Mouse (Mus musculus) embryo, embryonic 9.5 days (tissue): ENCODE results near the gene Fgf12.
A peak's percentile ranks its signal among the peaks of the same experiment; 100 is the strongest.

ENCODE experiments used
- DNase-seq: peaks from one replicate; pipeline ENCODE4 v3.0.0-alpha.2; 2017; ENCODE audit errors: extremely low spot score

Fgf12 gene

GRCm38 (mm10) chr16:28323576-28323975 is 429.3 kb downstream of the Fgf12 start:
- no peak for DNase-seq

DNA sequence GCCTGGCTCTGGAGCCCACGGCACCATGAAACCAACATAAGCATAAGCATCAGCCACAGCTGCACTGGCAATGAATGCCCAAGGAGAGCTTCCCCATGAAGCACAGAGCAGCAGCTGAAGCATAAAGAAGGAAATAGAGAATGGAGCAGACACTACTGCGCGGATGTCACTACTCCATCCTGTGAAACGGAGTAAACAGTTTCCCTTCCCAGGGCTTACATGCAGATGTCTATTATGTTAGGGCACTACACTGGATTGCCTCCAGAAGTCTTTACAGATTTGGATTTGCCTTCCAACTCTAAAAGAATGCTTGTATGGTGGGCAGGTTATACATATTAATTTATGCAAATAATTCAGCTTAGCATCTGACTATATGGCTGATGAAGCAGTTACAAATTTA is 441.2 kb downstream of the Fgf12 start:
- DNase-seq, result no peak

DNA sequence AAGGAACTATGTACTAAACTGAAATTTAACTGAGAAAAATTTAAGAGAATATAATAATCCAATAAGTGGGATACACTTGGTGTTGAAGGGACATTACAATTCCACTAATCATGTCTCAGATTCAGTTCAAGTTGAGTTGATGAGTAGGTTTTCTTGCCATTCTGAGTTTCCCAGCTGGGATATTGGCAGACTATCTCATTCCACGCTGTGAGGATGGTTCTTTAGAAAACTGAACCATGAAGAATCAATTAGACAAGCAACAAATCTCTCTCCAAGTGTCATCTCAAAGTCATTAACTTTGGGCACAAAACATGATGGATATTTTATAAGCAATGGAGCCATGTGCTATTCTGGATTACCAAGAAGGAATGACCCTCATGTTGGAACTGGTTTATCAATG is 449.0 kb downstream of the Fgf12 start:
- no peak for DNase-seq

GRCm38 (mm10) chr16:28289689-28290330 is 463.1 kb downstream of the Fgf12 start:
- DNase-seq, result no peak

GRCm38 (mm10) chr16:28257904-28258303 is 495.0 kb downstream of the Fgf12 start:
- no peak for DNase-seq

DNA sequence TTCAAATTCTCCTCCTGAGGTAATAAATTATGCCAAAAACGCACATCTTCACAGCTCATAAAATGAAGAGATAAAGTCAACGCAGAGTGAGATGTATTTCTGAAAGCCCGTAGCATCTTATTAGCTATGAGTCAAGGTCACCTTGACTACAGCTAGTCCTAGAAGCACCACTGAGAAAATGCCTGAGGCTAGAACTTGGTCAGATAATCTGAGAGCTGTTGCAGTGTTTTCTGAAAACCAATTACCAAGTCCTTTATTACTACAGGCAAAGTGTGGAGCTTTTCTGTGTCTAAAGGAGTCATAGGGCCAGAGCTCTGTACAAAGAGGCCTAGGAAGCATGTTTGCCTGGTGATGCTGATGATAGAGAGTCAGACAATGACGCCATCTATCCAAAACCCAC is 498.6 kb downstream of the Fgf12 start:
- DNase-seq, result no peak

DNA sequence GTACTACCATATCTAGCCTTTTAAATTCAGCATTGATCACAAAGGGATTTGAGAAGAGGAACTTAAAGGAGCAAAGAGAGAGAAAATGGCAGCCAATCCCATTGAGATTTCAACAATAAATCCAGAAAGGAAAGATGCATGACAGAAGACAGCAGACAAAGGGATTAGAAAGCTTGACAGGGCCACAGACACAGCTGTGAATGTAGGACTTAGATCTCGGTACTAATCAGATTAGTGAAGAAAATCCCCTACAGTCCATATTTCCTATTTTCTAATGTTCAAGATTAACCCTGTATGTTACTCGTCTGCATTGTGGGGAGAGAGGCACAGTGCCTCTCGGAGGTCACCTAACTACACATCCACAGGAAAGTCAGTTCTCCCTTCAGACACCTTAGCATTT is 500.9 kb downstream of the Fgf12 start:
- no peak for DNase-seq

DNA sequence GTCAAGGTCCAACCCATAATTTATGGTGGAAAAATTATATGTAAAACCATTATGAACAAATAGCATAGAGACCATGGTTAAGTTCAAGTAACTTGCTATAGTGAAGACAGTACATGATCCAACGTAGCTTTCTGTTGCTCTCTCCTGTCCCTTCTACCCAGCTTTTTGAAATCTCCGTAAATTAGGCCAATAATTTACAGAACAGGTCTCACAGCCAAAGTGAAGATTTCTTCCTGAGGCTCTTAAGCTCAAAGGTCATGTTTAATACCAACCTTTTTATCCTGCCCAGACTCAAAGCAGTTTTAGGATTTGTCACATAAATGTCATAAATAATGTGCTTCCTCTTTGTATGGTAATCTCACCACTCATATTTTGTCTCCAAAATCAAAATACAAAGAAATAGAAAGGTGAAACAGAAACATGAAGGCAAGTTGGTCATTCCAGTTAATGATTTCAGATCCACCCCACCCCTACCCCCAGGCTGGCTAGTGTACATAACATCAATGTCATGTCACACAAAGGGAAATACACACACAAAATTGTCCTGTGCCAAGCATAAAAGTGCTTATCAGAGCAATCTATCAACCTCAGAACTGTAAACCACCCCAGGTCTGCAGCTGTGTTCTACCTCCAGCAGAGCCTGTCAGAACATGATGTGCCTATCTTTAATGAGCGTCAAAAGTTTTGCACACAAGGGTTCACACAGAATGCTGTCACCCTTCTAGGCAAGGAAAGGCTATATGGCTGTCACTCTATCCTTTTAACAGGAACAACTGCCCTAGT is 509.8 kb downstream of the Fgf12 start:
- no peak for DNase-seq

GRCm38 (mm10) chr16:28239382-28239781 is 513.5 kb downstream of the Fgf12 start:
- DNase-seq, result no peak

- DNase-seq, result no peak
These were observed 514.6 kb downstream of the Fgf12 start for GRCm38 (mm10) chr16:28238019-28238868.

DNA sequence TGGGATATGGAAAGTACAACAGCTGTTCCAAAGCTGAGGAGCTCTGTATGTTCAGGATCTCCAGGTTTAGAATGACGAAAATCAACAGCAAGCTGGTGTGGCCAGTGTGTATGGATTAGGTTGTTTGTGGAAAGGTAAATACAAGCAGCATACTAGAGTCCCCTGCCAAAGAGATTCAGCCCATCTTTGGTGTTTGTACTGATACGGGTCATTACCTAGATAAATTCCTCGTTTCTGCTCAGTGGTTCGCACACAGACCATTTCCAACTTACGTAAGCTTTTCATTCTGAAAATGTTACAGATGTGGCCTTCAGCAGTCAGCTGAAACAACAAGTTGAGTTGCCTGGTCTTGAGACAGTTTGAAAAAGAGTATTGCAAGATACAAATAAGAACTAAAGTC is 536.9 kb downstream of the Fgf12 start:
- DNase-seq, result no peak

DNA sequence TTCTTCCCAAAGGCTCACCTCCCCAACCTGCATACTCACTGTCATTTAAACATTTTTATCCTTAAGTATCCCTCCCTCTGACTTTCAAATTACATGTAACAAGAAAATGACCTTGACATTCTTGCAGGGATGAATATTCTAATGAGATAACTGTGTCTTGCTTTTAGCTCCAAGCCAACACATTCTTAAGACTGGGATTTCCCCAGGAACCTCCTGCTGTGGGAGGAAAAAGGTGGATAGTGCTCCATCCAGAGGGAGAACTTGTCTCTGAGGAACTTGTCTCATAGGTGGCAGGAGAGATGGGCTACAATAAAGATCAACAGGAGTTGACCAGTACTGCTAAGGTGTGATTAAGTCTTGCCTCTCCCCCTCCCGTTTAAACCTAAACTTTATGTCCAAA is 540.5 kb downstream of the Fgf12 start:
- DNase-seq, result no peak

DNA sequence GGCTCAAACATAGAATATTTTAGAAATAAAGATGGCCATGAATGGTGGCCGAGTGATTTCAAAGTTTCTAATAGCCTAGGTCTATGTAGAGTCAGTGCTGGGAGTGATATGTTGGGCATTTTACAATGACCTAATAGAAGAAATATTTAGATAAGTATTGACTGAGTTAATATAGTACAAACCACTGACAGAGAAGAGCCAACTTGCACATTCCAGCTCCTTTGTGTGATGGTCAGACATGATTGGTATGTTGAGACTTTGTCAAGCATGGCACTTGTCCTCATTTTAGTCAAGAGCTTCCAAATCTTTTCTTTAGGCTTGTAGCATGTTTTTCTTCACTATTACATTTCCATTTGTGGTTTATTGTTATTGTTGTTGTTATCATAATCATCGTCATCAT is 596.4 kb downstream of the Fgf12 start:
- DNase-seq, result no peak

- peak; percentile 3 for DNase-seq
These were observed 611.9 kb downstream of the Fgf12 start for GRCm38 (mm10) chr16:28140972-28141371.

- DNase-seq, result no peak
These were observed 625.9 kb downstream of the Fgf12 start for GRCm38 (mm10) chr16:28127006-28127405.
